Mouse (Mus musculus): ENCODE measurements around the gene Keap1.

GRCm38 (mm10) chr9:21265000-21265561, 25.9 kb upstream of the Keap1 start, which contains the start of gene Atg4d:
- TF ChIP-seq CTCF (IDR thresholded peaks at IDR 0.05; ENCODE audit: control insufficient read depth, insufficient read depth, insufficient read length) = no peak
- TF ChIP-seq USF1 (IDR thresholded peaks at IDR 0.05; ENCODE audit: low read depth) = no peak

Measured in C2C12 (cell line).